Mouse (Mus musculus) neutrophil, adult 5-6 weeks (primary cell): ENCODE results near the gene Gm3404. TPM values are rescaled to one million over a fixed set of nuclear protein-coding genes. Genes with fewer than 3 reads are reported as not detected.
"Not testable (repeated sequence)": the region's sequence is repeated elsewhere in the genome, so short reads cannot be mapped to it uniquely, and the experiment has no call there.

Source experiments
- ATAC-seq: fragments of 151-379, 151-347 bp; 2 replicates; pipeline ENCODE4 v1.8.0; 2017; ENCODE audit warnings: mild to moderate bottlenecking, moderate TSS enrichment; ENCODE audit not compliant: insufficient number of reproducible peaks, poor library complexity, low FRiP score, severe bottlenecking; ENCODE audit errors: extremely low read depth
- total RNA-seq: library from RNA; stranded (forward); fragments of 200-1000 nt; gene quantifications from 2 replicates; pipeline ENCODE4 v1.2.3, GENCODE M21; 2017

Gene Gm3404
- not detected in 2 replicates for total RNA-seq

GRCm38 (mm10) chr5:146525501-146525900 is at the start of gene Gm3404:
Gm3404 (plus strand) TSS chr5:146525801.
- not testable (repeated sequence) for ATAC-seq

- not testable (repeated sequence) for ATAC-seq
Measured at GRCm38 (mm10) chr5:146479564-146479963, 46.0 kb upstream of the Gm3404 start.

- ATAC-seq = not testable (repeated sequence)
Measured at GRCm38 (mm10) chr5:146481665-146482064, 43.9 kb upstream of the Gm3404 start, which contains the start of gene Gm6408. Gm6408 (plus strand) TSS chr5:146481965.

GRCm38 (mm10) chr5:146488959-146489358 is 36.6 kb upstream of the Gm3404 start:
- not testable (repeated sequence) for ATAC-seq

GRCm38 (mm10) chr5:146491063-146491462 is 34.5 kb upstream of the Gm3404 start, which contains the start of gene Gm6370:
Gm6370 (plus strand) TSS chr5:146491363.
- not testable (repeated sequence) for ATAC-seq

GRCm38 (mm10) chr5:146502099-146502498 is 23.5 kb upstream of the Gm3404 start, which contains the start of gene 4930449I24Rik:
4930449I24Rik (plus strand) TSS chr5:146502399.
- ATAC-seq = not testable (repeated sequence)

GRCm38 (mm10) chr5:146513823-146514222 is 11.8 kb upstream of the Gm3404 start, which contains the start of gene Gm3402:
Gm3402 (plus strand) TSS chr5:146514123.
- not testable (repeated sequence) for ATAC-seq

- not testable (repeated sequence) for ATAC-seq
Measured at GRCm38 (mm10) chr5:146537347-146537746, 11.7 kb downstream of the Gm3404 start, which contains the start of gene Gm3409. Gm3409 (plus strand) TSS chr5:146537647.

- not testable (repeated sequence) for ATAC-seq
Measured at GRCm38 (mm10) chr5:146555836-146556235, 30.2 kb downstream of the Gm3404 start, which contains the start of gene Gm3415. Gm3415 (plus strand) TSS chr5:146556136.

GRCm38 (mm10) chr5:146564259-146564658 is 38.7 kb downstream of the Gm3404 start:
- no peak for ATAC-seq

GRCm38 (mm10) chr5:146567054-146567453 is 41.5 kb downstream of the Gm3404 start:
- ATAC-seq = no peak

- not testable (repeated sequence) for ATAC-seq
Measured at GRCm38 (mm10) chr5:146570179-146570578, 44.6 kb downstream of the Gm3404 start.

GRCm38 (mm10) chr5:146571830-146572734 is 46.5 kb downstream of the Gm3404 start:
- ATAC-seq = not testable (repeated sequence)

GRCm38 (mm10) chr5:146572735-146573042 is 47.1 kb downstream of the Gm3404 start:
- not testable (repeated sequence) for ATAC-seq

GRCm38 (mm10) chr5:146576668-146577067 is 51.1 kb downstream of the Gm3404 start:
- ATAC-seq = no peak

Other genes starting within 250 kb of the Gm3404 start
- gene Wasf3, start 140.8 kb upstream of the Gm3404 start, total RNA-seq = not detected in 2 replicates
- not detected in 2 replicates for gene Gm6408, start 43.8 kb upstream of the Gm3404 start, total RNA-seq
- gene Gm6370, start 34.4 kb upstream of the Gm3404 start, total RNA-seq = not detected in 2 replicates
- gene 4930449I24Rik, start 23.4 kb upstream of the Gm3404 start, total RNA-seq = not detected in 2 replicates
- not detected in 2 replicates for gene Gm3402, start 11.7 kb upstream of the Gm3404 start, total RNA-seq
- not detected in 2 replicates for gene Gm3409, start 11.8 kb downstream of the Gm3404 start, total RNA-seq
- gene Gm3415, start 30.3 kb downstream of the Gm3404 start, total RNA-seq = not detected in 2 replicates
- gene Gpr12, start 59.4 kb downstream of the Gm3404 start, total RNA-seq = not detected in 2 replicates